Mouse (Mus musculus) thymus, postnatal 14 days (tissue): ENCODE results near the gene Nfya.
"Not testable (repeated sequence)": the region's sequence is repeated elsewhere in the genome, so short reads cannot be mapped to it uniquely, and the experiment has no call there.

Experiments used
- DNase-seq: peaks from one replicate; pipeline ENCODE4 v3.0.0; 2021

Nfya gene

DNA sequence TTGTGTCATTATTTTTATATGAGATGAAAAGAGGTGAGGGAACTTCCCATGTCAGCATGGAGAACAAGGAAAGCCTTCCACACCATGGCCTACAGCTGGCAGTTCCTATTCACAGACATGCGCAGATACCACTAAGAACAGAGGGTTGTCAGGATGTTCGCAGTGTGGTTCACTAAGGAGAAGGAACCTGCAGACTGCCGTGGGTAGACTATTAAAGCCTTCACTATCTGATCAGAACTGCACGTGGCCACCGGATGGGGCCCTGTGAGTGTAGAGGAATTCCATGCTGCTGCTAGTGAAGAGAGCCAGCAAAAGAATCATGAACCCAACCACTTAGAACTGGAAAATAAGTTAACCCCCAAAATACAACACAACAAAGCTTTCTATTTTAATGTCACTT is 20.3 kb downstream of the Nfya start:
- no peak for DNase-seq

- no peak for DNase-seq
Measured at GRCm38 (mm10) chr17:48388666-48389065, 21.0 kb downstream of the Nfya start.

GRCm38 (mm10) chr17:48385786-48386461 is 23.8 kb downstream of the Nfya start:
- DNase-seq = no peak

- no peak for DNase-seq
Measured at GRCm38 (mm10) chr17:48379050-48379449, 30.7 kb downstream of the Nfya start.

- DNase-seq = no peak
Measured at GRCm38 (mm10) chr17:48376102-48376501, 33.6 kb downstream of the Nfya start.

GRCm38 (mm10) chr17:48372987-48373386 is 36.7 kb downstream of the Nfya start:
- DNase-seq = no peak

DNA sequence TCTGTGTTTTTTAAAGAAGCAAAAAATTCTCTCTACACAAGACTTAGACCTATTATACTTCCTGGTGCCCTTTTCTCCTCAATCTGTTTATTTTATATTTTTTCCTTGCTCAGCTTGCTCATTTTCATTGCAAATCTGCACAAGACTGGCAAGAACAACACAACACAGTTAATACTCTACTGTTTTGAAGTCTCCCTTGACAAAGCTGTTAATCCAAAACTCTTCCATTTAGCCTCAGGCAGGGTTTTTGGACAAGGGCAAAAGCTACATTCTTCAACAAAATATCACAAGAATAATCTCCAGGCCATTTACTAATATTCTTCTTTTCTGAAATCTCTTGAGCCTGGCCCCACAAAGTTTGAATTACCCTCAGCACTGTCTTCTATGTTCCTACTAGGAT is 38.1 kb downstream of the Nfya start:
- DNase-seq = no peak

DNA sequence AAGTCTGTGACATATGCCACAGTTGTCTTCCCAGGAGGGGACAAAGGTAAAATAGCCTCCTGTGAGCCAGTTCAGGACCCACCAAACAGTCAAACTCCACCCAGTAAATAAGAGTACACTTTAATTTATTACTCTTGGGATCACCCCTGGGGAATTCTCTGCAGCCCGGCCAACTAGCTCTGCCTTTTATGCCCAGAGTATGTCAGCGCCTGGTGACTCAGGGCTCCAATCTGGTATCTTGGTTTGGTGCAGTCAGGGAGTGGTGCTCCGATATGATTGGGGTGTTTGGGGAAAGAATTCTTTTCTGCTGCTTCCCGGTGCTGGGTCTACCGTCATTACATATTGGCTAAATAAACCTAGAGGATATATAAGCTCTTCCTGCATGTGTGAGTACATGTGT is 42.9 kb downstream of the Nfya start:
- DNase-seq = no peak

GRCm38 (mm10) chr17:48365511-48366155 is 44.1 kb downstream of the Nfya start:
- DNase-seq = no peak

GRCm38 (mm10) chr17:48363421-48363965 is 46.2 kb downstream of the Nfya start:
- DNase-seq = no peak

- DNase-seq = no peak
Measured at GRCm38 (mm10) chr17:48362966-48363365, 46.7 kb downstream of the Nfya start.

DNA sequence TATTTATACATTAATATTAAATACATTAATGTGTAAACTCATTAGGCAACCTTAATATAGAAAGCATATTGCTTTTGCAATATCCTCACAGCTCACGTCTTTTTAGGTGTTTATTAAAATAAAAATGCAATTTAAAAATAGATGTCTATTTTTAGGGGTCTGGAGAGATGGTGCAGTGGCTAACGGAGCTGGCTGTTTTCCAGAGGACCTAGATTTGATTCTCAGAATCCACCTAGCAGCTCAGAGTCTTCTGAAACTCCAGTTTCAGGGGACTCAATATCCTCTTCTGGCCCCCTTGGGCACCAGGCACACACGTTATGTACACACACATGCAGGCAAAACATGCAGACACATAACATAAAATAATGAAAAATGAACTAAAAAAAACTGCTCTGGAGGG is 47.4 kb downstream of the Nfya start:
- DNase-seq = no peak

DNA sequence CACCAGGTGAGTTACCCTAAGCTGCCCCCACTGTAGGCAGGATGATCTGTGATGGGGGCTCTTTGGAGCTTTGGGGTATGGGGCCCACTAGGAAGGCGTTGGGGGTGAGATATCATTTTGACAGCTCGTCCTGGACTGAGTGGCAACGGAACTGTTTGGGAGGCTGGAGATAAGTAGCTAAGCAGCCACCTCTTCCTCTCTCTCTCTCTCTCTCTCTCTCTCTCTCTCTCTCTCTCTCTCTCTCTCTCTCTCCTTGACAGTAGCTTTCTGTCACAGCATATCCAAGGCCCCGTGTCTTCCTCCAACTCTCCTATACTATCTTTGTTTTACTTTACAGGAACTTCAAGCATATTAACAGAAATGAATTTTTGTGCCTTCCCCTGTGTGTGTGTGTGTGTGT is 49.2 kb downstream of the Nfya start:
- DNase-seq = no peak

DNA sequence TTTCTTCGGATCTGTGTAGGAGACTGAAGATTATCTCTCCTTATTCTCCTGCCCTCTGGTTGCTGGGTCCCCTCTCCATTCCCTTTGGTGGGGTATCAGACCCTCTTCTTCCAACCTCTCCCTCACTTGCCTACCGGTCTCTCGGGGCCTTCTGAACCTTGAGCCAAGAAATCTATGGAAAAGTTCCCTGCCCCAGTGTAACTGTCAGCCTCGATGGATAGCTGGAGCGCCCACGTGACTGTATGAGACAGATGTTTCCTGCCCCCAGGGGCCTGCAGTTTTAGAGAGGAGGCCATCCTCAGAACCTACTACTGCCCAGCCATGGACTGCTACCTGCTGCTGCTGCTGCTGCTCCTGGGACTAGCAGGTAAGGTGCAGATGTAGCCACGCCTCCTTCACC is 50.1 kb downstream of the Nfya start, which contains the start of gene Treml1:
Gene Treml1, plus strand, starts transcription at position 301 of the 400 bp plus-strand sequence.
- DNase-seq = no peak

GRCm38 (mm10) chr17:48357892-48358291 is 51.8 kb downstream of the Nfya start:
- DNase-seq = no peak

- DNase-seq = no peak
Measured at GRCm38 (mm10) chr17:48355822-48356221, 53.9 kb downstream of the Nfya start.

DNA sequence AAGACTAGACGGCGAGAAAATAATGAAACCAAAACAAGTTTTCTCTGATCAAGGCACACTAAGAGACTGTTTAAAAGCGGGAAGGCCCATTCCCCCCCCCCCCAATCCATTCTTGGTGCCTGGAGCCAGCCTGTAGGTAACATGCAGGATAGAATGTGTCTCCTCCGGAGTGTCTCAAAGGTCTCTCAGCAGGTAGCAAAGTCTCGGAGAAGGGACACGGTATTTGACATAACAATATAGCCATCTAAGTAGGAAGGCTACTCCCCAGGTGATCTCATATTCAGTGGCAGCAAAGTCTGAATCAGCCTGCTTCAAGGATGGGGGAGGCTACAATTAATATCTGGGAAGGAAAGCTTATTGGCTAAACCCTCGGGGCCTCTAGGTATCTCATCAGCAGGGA is 56.7 kb downstream of the Nfya start:
- not testable (repeated sequence) for DNase-seq

GRCm38 (mm10) chr17:48350681-48351193 is 59.0 kb downstream of the Nfya start:
- no peak for DNase-seq

- DNase-seq = no peak
Measured at GRCm38 (mm10) chr17:48347287-48347686, 62.4 kb downstream of the Nfya start.

- no peak for DNase-seq
Measured at GRCm38 (mm10) chr17:48346834-48347233, 62.9 kb downstream of the Nfya start.

GRCm38 (mm10) chr17:48346231-48346630 is 63.5 kb downstream of the Nfya start, which contains the start of gene Trem2:
Gene Trem2, plus strand, starts transcription at chr17:48346401.
- DNase-seq = no peak

DNA sequence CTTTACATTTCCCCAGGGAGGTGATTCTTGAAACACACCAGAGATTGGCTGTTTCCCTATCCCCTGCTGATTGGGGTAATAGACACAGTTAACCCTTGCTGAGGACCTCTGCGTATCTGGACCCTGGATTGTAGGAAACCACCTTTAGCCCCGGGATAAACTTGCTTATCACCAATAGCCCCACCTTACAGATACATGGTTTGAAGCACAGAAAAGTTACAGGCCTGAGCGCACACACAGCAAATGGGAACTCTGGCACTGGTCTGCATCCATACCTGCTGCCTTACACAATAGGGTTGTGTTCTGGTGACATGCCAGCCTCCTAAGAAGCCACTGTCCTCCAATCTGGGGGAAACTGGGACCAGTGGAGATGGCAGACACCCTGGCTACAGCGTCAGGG is 63.9 kb downstream of the Nfya start:
- DNase-seq = no peak

DNA sequence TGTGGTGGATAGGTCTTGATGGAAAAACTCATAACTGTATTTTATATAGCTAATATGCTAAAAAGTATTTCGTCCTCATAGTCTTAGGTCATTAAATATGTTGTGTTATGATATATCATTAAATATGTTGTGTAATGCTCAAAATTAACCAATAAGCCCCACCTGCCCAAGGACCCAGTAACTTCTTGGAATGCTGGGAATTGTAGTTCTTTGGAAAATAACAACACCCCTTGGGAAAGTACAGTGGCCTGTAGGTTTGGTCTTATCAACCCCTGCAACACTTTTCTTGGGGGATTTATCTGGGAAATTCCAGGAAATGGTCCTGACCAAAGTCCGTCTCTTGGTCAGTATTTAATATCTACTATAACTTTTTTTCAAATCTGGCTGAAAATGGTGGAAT is 66.6 kb downstream of the Nfya start:
- no peak for DNase-seq

DNA sequence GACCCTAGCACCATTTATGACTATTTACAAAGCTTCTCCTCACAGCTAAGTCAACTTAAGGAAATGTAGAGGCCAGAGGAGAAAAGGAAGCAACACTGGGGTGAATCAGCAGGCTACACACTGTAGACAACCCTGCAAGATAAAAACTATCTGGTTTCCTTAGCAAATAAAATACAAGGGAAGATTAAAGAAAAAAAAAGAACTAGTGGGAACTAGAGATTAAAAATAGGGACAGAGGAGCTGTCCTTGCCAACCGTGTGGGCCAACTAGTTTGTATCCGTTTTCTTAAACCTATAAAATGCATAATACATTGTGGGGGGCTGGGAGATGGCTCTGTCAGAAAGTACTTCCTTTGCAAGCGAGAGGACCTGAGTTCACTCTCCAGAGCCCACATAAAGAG is 67.8 kb downstream of the Nfya start:
- no peak for DNase-seq
